Comparison of ENCODE assay signal across 23 mouse cellular contexts in genomic region chr3:152832436-152832835, GRCm38 (mm10).
"Had no signal": no experiment of that assay in that cellular context is flagged by ENCODE, and none has a peak within 500 bp of the region (broad histone marks: within the 10 kb centered on the region; RNA-seq: fewer than 3 reads in every experiment).

No protein-coding gene starts in this region.

- H3K9me3 ChIP-seq: heart, embryonic 15.5 days; hindbrain, embryonic 13.5 days; hindbrain, embryonic 15.5 days; limb, embryonic 10.5 days; limb, embryonic 12.5 days; liver, embryonic 13.5 days had no signal

- DNase-seq: gastrocnemius, postnatal 14 days; gastrocnemius, postnatal 36 days; heart, adult 18-20 months; heart, postnatal 14 days; heart, postnatal 36 days; kidney, adult 18-20 months; kidney, adult 8-10 months; kidney, postnatal 10 days; kidney, postnatal 25 days; layer of hippocampus, adult 9-11 months; liver; liver, embryonic 13.5 days had no signal

- H3K9ac ChIP-seq: heart, embryonic 13.5 days; heart, embryonic 15.5 days; hindbrain, embryonic 13.5 days; hindbrain, embryonic 15.5 days; limb, embryonic 12.5 days; liver, embryonic 13.5 days had no signal

- H3K4me3 ChIP-seq: heart, embryonic 13.5 days; heart, embryonic 15.5 days; hindbrain, embryonic 13.5 days; hindbrain, embryonic 15.5 days; left cerebral cortex, adult 2 months; limb, embryonic 10.5 days; limb, embryonic 12.5 days; liver, embryonic 13.5 days had no signal

- H3K27me3 ChIP-seq: heart, embryonic 13.5 days; heart, embryonic 15.5 days; hindbrain, embryonic 13.5 days; hindbrain, embryonic 15.5 days; limb, embryonic 12.5 days; liver, embryonic 13.5 days had no signal

- H3K36me3 ChIP-seq: heart, embryonic 13.5 days; heart, embryonic 15.5 days; hindbrain, embryonic 13.5 days; hindbrain, embryonic 15.5 days; limb, embryonic 10.5 days; limb, embryonic 12.5 days; liver, embryonic 13.5 days had no signal

- ATAC-seq: hindbrain, postnatal 0 days; intestine, embryonic 16.5 days had no signal

- H3K27ac ChIP-seq: heart, embryonic 13.5 days; heart, embryonic 15.5 days; hindbrain, postnatal 0 days; left cerebral cortex, adult 2 months; limb, embryonic 10.5 days; limb, embryonic 12.5 days; liver, embryonic 13.5 days had no signal

- H3K4me1 ChIP-seq: heart, embryonic 15.5 days; limb, embryonic 10.5 days; limb, embryonic 12.5 days; liver, embryonic 13.5 days had no signal

- H3K4me2 ChIP-seq: heart, embryonic 11.5 days; heart, embryonic 13.5 days; heart, embryonic 15.5 days; hindbrain, embryonic 13.5 days; hindbrain, embryonic 15.5 days; limb, embryonic 12.5 days; liver, embryonic 11.5 days; liver, embryonic 13.5 days had no signal
